Mouse (Mus musculus) liver, embryonic 13.5 days (tissue): Measurements from ENCODE around the gene Uck1. TPM values are rescaled to one million over a fixed set of nuclear protein-coding genes. Genes with fewer than 3 reads are reported as not detected.
A peak's percentile ranks its signal among the peaks of the same experiment; 100 is the strongest.

Source experiments
- ATAC-seq: fragments of 200-750 bp; cut with Nextera tagmentation; 2 replicates; pipeline ENCODE4 v1.8.0; 2017; ENCODE audit warnings: low read depth, mild to moderate bottlenecking, moderate number of reproducible peaks, moderate library complexity
- DNase-seq: peaks from one replicate; pipeline ENCODE4 v3.0.0; 2022
- H3K27ac ChIP-seq: fragments of 300-500 bp; sonication (generic); 2 replicates; pipeline ENCODE4 v1.5.1; 2015; ENCODE audit warnings: moderate library complexity, mild to moderate bottlenecking, inconsistent platforms
- H3K27me3 ChIP-seq: fragments of 300-500 bp; sonication (generic); 2 replicates; pipeline ENCODE4 v1.6.1; 2015; ENCODE audit warnings: mild to moderate bottlenecking, inconsistent platforms
- H3K36me3 ChIP-seq: fragments of 300-500 bp; sonication (generic); 2 replicates; pipeline ENCODE4 v1.6.1; 2015; ENCODE audit warnings: mild to moderate bottlenecking, inconsistent platforms
- H3K4me1 ChIP-seq: fragments of 300-500 bp; sonication (generic); replicated peaks from 2 replicates; pipeline ENCODE4 v1.6.1; 2015; ENCODE audit warnings: inconsistent platforms
- H3K4me2 ChIP-seq: fragments of 300-500 bp; sonication (generic); 2 replicates; pipeline ENCODE4 v1.6.1; 2015; ENCODE audit warnings: inconsistent platforms, mild to moderate bottlenecking, moderate library complexity
- H3K4me3 ChIP-seq: fragments of 300-500 bp; sonication (generic); replicated peaks from 2 replicates; pipeline ENCODE4 v1.5.1; 2015; ENCODE audit warnings: mild to moderate bottlenecking, inconsistent platforms
- H3K9ac ChIP-seq: fragments of 300-500 bp; sonication (generic); 2 replicates; pipeline ENCODE4 v1.6.1; 2015; ENCODE audit warnings: mild to moderate bottlenecking, inconsistent platforms
- H3K9me3 ChIP-seq: fragments of 300-500 bp; sonication (generic); replicated peaks from 2 replicates; pipeline ENCODE4 v1.6.1; 2016; ENCODE audit warnings: inconsistent platforms
- WGBS: fragments of 180-500 bp; shearing (Covaris S2); methylation state at CpG from one replicate; pipeline ENCODE4 v1.1.7; 2015; ENCODE audit not compliant: insufficient replicate concordance; 5-methylcytosine and 5-hydroxymethylcytosine counted together
- polyA plus RNA-seq: library from polyadenylated mRNA; unstranded; fragments of >200 nt; fragmentation: Nextera tagmentation; extraction: Ambion mirVana; gene quantifications from 2 replicates; pipeline ENCODE4 v1.2.1, GENCODE M21; 2015

The Uck1 gene
- polyA plus RNA-seq, 1 experiment from 2014 or later, result 30.1 TPM

- no peak for DNase-seq
- no peak for ATAC-seq
- H3K4me3 ChIP-seq, result peak overlapping the region; percentile 91
Observed at GRCm38 (mm10) chr2:32258887-32259533, 949 bp downstream of the Uck1 start.

GRCm38 (mm10) chr2:32256273-32256672, 3.7 kb downstream of the Uck1 start:
- peaks cover 18% of the 10 kb centered on the region for H3K4me1 ChIP-seq
- peaks cover 67% of the 10 kb centered on the region for H3K36me3 ChIP-seq
- no peak overlapping the region for H3K27ac ChIP-seq
- no peak for ATAC-seq
- no peak overlapping the region for H3K4me2 ChIP-seq
- H3K9me3 ChIP-seq, result no peaks in the 10 kb centered on the region
- H3K4me3 ChIP-seq, result no peak overlapping the region
- no peak for DNase-seq
- H3K9ac ChIP-seq, result no peak overlapping the region
- H3K27me3 ChIP-seq, result no peaks in the 10 kb centered on the region
- WGBS, result 78% methylated on average over 11 of the region's 11 CpGs

More at GRCm38 (mm10) chr2:32258887-32259533, 949 bp downstream of the Uck1 start:
- Histone ChIP-seq H3K9ac (peak overlapping the region; percentile 94), H3K27me3 (no peaks in the 10 kb centered on the region), H3K27ac (peak overlapping the region; percentile 79), H3K4me2 (peak overlapping the region; percentile 84), H3K4me1 (peaks cover 18% of the 10 kb centered on the region), H3K36me3 (peaks cover 39% of the 10 kb centered on the region), H3K9me3 (no peaks in the 10 kb centered on the region)
- WGBS, result 49% methylated on average over 6 of the region's 6 CpGs

- H3K36me3 ChIP-seq, result peaks cover 84% of the 10 kb centered on the region
- 75% methylated on average over 5 of the region's 5 CpGs for WGBS
- no peak for ATAC-seq
- no peaks in the 10 kb centered on the region for H3K27me3 ChIP-seq
- no peaks in the 10 kb centered on the region for H3K9me3 ChIP-seq
- no peak overlapping the region for H3K9ac ChIP-seq
- H3K27ac ChIP-seq, result no peak overlapping the region
- no peak overlapping the region for H3K4me2 ChIP-seq
- no peak for DNase-seq
- H3K4me3 ChIP-seq, result no peak overlapping the region
- H3K4me1 ChIP-seq, result peaks cover 11% of the 10 kb centered on the region
Observed at GRCm38 (mm10) chr2:32254563-32254962, 5.4 kb downstream of the Uck1 start.

- WGBS, result 81% methylated on average over 1 of the region's 1 CpGs
- no peaks in the 10 kb centered on the region for H3K27me3 ChIP-seq
- no peak overlapping the region for H3K27ac ChIP-seq
- peaks cover 92% of the 10 kb centered on the region for H3K36me3 ChIP-seq
- no peak overlapping the region for H3K4me2 ChIP-seq
- H3K4me3 ChIP-seq, result no peak overlapping the region
- ATAC-seq (no peak), DNase-seq (no peak)
- peaks cover 2% of the 10 kb centered on the region for H3K4me1 ChIP-seq
- no peak overlapping the region for H3K9ac ChIP-seq
- no peaks in the 10 kb centered on the region for H3K9me3 ChIP-seq
Observed at GRCm38 (mm10) chr2:32253352-32253751, 6.6 kb downstream of the Uck1 start.

GRCm38 (mm10) chr2:32252658-32253057, 7.3 kb downstream of the Uck1 start:
- Histone ChIP-seq H3K36me3 (peaks cover 92% of the 10 kb centered on the region), H3K9ac (no peak overlapping the region), H3K4me2 (no peak overlapping the region), H3K4me1 (no peaks in the 10 kb centered on the region), H3K27ac (no peak overlapping the region), H3K27me3 (no peaks in the 10 kb centered on the region), H3K4me3 (no peak overlapping the region), H3K9me3 (no peaks in the 10 kb centered on the region)
- WGBS, result 81% methylated on average over 5 of the region's 5 CpGs
- ATAC-seq, result no peak
- DNase-seq, result no peak

GRCm38 (mm10) chr2:32251791-32252527, 8.0 kb downstream of the Uck1 start:
- ATAC-seq, result no peak
- Histone ChIP-seq H3K36me3 (peaks cover 92% of the 10 kb centered on the region), H3K4me1 (no peaks in the 10 kb centered on the region), H3K4me3 (no peak overlapping the region), H3K9ac (no peak overlapping the region), H3K9me3 (no peaks in the 10 kb centered on the region), H3K4me2 (no peak overlapping the region), H3K27me3 (no peaks in the 10 kb centered on the region), H3K27ac (no peak overlapping the region)
- WGBS, result 80% methylated on average over 12 of the region's 12 CpGs
- no peak for DNase-seq

- Histone ChIP-seq H3K4me3 (no peak overlapping the region), H3K4me1 (no peaks in the 10 kb centered on the region), H3K4me2 (no peak overlapping the region), H3K9me3 (no peaks in the 10 kb centered on the region), H3K27me3 (no peaks in the 10 kb centered on the region), H3K36me3 (peaks cover 98% of the 10 kb centered on the region), H3K9ac (no peak overlapping the region), H3K27ac (no peak overlapping the region)
- ATAC-seq (no peak), DNase-seq (no peak)
- WGBS, result 71% methylated on average over 10 of the region's 10 CpGs
Observed at GRCm38 (mm10) chr2:32248377-32249361, 11.3 kb downstream of the Uck1 start.

GRCm38 (mm10) chr2:32246741-32247140, 13.2 kb downstream of the Uck1 start:
- Histone ChIP-seq H3K27me3 (no peaks in the 10 kb centered on the region), H3K4me1 (no peaks in the 10 kb centered on the region), H3K4me3 (no peak overlapping the region), H3K9ac (no peak overlapping the region), H3K36me3 (peaks cover 92% of the 10 kb centered on the region), H3K27ac (no peak overlapping the region), H3K9me3 (no peaks in the 10 kb centered on the region), H3K4me2 (no peak overlapping the region)
- no peak for DNase-seq
- 68% methylated on average over 4 of the region's 4 CpGs for WGBS
- no peak for ATAC-seq

GRCm38 (mm10) chr2:32242986-32243385, 17.0 kb downstream of the Uck1 start:
- Histone ChIP-seq H3K9ac (no peak overlapping the region), H3K4me2 (no peak overlapping the region), H3K27me3 (no peaks in the 10 kb centered on the region), H3K4me1 (peaks cover 7% of the 10 kb centered on the region), H3K36me3 (peaks cover 81% of the 10 kb centered on the region), H3K9me3 (no peaks in the 10 kb centered on the region), H3K4me3 (no peak overlapping the region), H3K27ac (no peak overlapping the region)
- 75% methylated on average over 4 of the region's 4 CpGs for WGBS
- DNase-seq, result no peak
- ATAC-seq, result no peak

GRCm38 (mm10) chr2:32240591-32240990, 19.4 kb downstream of the Uck1 start:
- Histone ChIP-seq H3K4me2 (no peak overlapping the region), H3K4me1 (peaks cover 23% of the 10 kb centered on the region), H3K27ac (no peak overlapping the region), H3K9me3 (no peaks in the 10 kb centered on the region), H3K27me3 (no peaks in the 10 kb centered on the region), H3K9ac (no peak overlapping the region), H3K36me3 (peaks cover 58% of the 10 kb centered on the region), H3K4me3 (no peak overlapping the region)
- DNase-seq (no peak), ATAC-seq (no peak)
- WGBS, result 84% methylated on average over 5 of the region's 5 CpGs
